Mouse (Mus musculus): Measurements from ENCODE around the gene Lrp4. TPM values are rescaled to one million over a fixed set of nuclear protein-coding genes. Genes with fewer than 3 reads are reported as not detected.
A peak's percentile ranks its signal among the peaks of the same experiment; 100 is the strongest.

The Lrp4 gene
- total RNA-seq, 2 experiments from 2014 or later, result 12.9 to 13.2 TPM

DNA sequence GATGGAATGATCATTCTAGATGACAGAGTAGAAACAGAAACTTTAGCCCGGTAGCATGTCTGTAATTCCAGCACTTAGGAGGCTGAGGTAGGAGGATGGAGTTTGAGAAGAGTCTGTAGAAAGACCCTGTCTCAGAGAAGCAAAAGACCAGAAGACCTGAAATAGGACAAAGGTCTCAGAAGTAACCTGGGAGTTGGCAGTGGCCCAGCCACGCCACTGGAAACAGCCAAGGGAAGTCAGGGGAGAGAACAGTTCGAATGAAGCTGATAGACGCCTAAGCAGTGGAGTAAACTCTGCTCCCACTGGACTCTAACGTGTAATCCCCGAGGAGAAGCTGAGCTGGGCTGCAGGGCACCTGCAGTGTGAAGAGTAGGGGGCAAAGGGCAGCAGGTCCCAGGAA lies 27.9 kb downstream of the Lrp4 start:
- DNase-seq, result no peak

DNA sequence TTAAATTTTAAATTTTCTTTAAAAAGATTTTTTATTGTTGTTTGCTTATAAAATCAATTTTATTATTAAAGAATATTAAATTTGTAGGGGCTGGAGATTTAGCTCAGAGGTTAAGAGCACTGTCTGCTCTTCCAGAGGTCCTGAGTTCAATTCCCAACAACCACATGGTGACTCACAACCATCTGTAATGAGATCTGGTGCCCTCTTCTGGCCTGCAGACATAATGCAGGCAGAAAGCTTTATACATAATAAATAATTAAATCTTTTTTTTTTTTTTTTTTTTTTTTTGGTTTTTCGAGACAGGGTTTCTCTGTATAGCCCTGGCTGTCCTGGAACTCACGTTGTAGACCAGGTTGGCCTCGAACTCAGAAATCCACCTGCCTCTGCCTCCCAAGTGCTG lies 30.0 kb downstream of the Lrp4 start:
- DNase-seq, result peak; percentile 53

DNA sequence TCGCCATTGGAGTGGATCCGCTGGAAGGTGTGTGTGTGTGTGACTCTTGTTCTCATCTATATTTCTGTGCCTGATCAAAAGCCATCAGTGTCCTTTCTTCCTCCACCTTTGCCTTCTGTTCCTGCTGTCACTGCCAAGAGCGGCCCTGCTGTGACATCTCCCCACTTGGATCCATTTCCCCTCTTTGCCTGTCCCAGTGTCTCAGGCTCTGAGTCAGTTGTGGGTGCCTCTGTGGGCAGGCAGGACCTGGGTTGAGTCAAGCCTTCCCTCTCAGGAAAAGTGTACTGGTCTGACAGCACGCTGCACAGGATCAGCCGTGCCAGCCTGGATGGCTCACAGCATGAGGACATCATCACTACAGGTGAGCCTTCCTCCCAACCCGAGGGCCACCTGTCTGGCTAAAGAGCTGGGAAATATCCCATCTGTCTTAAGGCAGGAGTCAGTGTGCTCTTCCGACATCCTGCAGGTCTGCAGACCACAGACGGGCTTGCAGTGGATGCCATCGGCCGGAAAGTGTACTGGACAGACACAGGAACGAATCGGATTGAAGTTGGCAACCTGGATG lies 34.8 kb downstream of the Lrp4 start:
- no peak for DNase-seq

DNA sequence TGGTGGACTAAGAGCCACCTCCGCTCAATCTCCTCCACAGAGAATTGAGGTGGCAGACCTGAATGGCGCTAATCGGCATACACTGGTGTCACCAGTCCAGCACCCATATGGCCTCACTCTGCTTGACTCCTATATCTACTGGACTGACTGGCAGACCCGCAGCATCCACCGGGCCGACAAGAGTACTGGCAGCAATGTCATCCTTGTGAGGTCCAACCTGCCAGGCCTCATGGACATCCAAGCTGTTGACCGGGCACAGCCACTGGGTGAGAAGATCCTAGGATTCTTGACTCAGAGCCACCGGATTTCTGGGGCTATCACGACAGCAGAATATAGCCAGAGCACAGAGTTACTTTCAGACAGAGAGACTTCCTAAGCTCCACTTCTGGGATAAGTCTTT lies 36.7 kb downstream of the Lrp4 start:
- DNase-seq, result no peak

DNA sequence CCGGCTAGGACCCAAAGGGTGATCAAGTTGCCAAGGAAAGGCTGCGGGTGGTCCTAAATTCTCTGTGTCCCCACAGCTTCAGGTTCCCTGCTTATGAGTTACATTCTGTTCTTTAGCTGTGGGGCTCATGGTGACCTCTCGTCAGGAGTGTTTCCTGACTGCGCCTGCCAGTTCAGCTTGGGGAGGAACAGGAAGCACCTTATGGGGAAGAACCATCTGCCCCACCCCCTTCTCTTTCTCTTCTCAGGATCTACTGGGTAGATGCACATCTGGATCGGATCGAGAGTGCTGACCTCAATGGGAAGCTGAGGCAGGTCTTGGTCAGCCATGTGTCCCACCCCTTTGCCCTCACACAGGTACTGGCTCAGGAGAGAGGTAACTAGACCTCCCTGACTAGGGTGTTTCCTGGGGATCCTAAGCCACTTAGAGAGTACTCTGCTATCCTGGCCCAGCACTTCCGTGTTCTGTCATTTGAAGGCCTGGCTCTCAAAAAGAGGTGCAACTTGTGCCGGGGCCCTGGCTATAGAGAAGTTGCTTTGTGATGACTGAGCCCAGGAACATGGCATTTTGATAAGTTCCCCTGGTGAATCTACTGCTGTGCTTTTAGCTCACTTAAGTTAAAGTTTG lies 40.9 kb downstream of the Lrp4 start:
- DNase-seq, result no peak

DNA sequence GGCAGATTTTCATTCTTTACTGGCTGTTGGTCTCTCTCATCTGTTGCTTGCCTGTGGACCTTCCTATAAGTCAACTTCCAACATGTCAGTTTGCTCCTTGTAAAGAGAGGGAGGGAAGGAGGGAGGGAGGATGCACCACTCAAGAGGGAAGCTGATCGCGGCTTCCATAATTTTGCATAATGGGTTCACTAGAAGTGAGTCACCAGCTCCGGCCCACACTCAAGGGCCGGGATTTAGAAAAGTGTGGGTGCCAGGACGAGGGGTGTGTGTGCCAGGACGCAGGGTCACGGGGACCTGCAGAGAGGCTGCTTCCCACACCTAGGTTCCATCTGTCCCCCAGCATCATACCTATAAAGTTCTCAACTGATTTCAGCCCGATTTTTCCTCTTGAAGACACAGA lies 50.8 kb downstream of the Lrp4 start:
- DNase-seq, result no peak

DNA sequence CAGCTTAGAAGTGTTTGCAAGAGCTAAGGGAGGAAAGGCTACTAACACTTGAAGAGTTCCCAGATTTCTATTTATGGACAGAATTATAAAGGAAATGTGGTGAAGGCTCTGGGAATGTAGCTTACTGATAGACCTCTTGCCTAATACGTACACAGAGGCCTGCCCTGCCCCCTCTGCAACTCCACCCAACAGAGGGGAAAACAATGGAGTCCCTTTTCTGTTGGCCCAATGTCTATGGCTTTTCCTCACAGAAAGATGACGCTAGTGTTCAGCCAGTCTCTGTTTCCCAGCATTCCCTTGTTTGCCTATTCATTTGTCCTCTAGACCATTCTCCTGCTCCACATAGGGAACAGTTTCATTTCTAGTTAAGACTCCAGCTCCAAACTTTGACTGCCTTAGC lies 59.9 kb downstream of the Lrp4 start:
- peak; percentile 34 for DNase-seq

DNA sequence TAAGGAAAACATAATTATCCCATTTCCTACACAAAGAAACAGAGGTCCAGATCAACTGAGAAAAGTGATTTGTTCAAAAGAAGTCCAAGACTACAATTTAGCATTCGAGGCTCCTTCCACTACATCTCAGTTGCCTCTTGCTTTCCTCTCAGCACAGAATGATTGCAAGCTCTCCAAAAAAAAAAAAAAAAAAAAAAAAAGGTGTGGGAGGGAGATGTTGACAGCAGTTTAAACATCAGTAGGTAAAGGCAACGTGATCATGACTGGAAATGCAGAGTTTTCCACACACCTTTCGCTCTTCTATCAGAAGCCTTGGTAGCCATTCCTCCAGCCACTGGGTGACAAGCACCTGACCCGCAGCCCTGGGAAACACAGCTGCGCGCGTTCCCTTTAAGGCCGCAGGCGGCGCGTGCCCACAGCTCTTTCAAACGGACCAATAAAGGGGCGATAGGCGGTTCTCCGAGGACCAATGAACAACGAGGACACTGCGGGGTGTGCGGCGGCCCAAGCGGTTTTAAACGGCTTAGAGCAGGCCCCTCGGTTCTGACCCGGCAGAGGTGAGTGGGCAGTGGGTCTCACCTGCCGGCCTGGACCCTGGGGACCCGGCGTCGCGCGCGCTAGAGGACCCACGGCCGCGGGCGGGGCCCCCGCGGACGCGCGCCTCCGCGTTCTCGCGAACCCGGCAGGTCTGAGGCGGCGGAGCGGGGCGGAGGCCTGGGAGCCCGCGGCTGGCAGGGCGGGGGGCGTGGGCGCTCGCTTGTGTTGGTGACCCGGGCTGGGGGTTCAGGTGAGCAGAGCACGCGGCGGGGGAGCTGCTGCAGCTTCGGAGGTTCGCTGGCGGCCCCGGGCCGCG lies 69.2 kb downstream of the Lrp4 start, which contains the start of gene Ckap5:
Ckap5 (plus strand) TSS at position 469 of the 853 bp plus-strand sequence.
- peak; percentile 92 for DNase-seq

DNA sequence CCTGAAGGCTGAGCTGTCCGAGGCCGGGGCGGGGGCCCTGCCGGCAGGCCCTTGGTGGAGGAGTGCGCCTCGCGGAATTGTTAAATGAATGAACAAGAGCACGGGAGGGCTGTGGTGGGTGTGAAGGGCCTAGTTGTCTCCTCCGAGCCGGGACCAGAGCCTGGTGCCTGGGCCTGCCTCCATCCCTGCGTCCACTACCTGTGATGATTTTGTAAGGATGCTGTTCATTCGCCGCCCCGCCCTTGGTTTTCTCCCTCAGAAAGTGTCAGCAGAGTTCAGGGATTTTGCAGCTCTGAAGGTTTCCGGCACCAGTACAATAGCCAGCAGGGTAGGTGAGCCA lies 69.8 kb downstream of the Lrp4 start:
- peak; percentile 25 for DNase-seq

DNA sequence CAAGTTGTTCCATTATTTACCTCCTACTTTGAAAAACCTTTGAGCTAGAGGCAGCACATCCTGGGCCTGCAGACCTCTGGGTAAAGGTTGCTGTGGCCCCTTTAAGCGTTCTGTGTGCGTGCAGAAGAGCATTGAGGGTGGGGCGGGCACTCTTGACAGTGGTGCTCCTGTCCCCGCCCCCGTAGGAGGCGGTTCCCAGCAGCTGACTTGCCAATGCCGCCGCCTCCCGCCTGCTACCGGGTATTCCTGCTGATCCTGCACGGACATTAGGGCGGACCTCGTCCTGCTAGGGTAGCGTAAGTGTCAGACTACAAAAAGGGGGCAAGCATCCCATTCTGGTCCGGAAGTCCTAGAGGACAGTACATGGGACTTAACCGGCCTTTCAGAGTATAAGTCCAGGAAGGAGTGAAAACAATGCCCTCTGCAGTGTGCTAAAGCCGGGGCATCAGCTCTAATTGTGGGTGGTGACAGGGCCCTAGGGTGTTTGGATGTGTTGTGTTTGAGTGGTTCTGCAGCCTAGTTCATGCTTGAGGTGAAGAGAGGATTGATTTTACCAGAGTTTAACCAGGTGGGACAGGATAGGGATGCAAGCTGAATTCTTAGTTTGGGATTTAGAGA lies 80.4 kb downstream of the Lrp4 start:
- DNase-seq, result peak; percentile 89

Other genes with a start within 250 kb of the Lrp4 start
- gene Ddb2, start 220.5 kb upstream of the Lrp4 start, total RNA-seq (2021), result 1 to 10 TPM; 5.0 to 5.1 TPM
- gene Pacsin3, start 201.6 kb upstream of the Lrp4 start, total RNA-seq (2021), result 10 to 100 TPM; 90.5 to 99.5 TPM
- 10 to 100 TPM; 64.1 to 67.4 TPM for gene Arfgap2, start 192.5 kb upstream of the Lrp4 start, total RNA-seq (2021)
- 10 to 100 TPM; 13.5 to 13.7 TPM for gene 1110051M20Rik, start 12.8 kb upstream of the Lrp4 start, total RNA-seq (2021)
- gene Ckap5, start 69.3 kb downstream of the Lrp4 start, total RNA-seq (2021), result 100 to 1,000 TPM in 1 of 2 experiments, 10 to 100 TPM in 1; 91.2 to 102 TPM
- gene F2, start 178.9 kb downstream of the Lrp4 start, total RNA-seq (2021), result under 1 TPM; 0.14 to 0.31 TPM
- 10 to 100 TPM; 12.7 to 13.9 TPM for gene Zfp408, start 192.3 kb downstream of the Lrp4 start, total RNA-seq (2021)
- gene Arhgap1, start 192.3 kb downstream of the Lrp4 start, total RNA-seq (2021), result 10 to 100 TPM; 83.1 to 84.8 TPM

Data from heart, postnatal 4 days (tissue).